Mouse (Mus musculus) layer of hippocampus, postnatal 25 days (tissue): ENCODE results near the gene 2210011C24Rik. TPM values are rescaled to one million over a fixed set of nuclear protein-coding genes. Genes with fewer than 3 reads are reported as not detected.
"Not testable (repeated sequence)": the region's sequence is repeated elsewhere in the genome, so short reads cannot be mapped to it uniquely, and the experiment has no call there.

Source experiments
- DNase-seq, 2 experiments: peaks; one replicate each; pipeline ENCODE4 v3.0.0; 2022; ENCODE audit warnings: mixed read lengths in 2 of 2, low spot score in 1 of 2; ENCODE audit errors: extremely low spot score in 1 of 2
- total RNA-seq, 2 experiments: library from RNA; stranded (reverse); gene quantifications; 2 replicates each; pipeline ENCODE4 v1.2.3; 2021

The 2210011C24Rik gene
- total RNA-seq, 2 experiments from 2014 or later = 1.9 to 2.3 TPM

- no peak for DNase-seq
These were observed 9.6 kb upstream of the 2210011C24Rik start for GRCm38 (mm10) chr8:84021569-84021968.

DNA sequence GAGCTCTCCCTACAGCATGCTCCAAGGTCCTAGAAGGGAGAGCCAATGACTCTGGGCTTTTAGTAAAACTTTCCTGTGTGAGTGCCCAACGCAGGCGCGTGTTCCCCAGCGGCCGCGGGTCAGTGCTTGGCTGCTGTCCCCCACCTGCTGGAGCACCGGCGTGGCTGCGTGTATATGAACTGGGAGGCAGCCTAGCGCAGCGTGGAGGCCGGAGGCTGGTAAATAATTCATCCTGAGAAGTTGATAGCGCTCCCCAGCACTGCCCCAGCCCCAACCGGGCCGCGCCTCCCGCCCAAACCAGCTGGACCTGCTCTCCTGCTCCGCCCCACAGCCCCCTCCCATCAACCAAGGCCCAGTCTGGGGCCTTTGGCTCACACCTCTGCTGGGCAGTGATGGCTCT lies 9.1 kb upstream of the 2210011C24Rik start, which contains the start of gene Palm3:
TSS of gene Palm3 (plus strand) at position 376 of the 400 bp plus-strand sequence.
- DNase-seq = no peak

DNA sequence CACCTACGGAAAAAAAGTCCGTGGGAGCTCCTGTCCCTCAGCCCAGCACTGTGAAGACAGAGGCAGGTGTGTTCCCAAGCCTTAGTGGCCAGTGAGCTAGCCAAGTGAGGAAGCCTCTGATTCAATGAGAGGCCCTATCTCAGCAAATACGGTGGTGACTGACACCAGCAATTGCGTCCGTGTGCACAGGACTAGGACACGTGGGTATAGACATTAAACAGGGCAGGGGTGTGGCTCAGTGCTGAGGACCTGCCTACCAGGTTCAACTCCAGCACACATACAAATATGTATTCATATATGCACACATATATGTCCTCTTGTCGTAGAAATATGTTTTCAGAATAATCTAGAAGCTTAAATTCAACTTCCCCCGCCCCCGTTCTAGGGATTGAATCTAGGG lies 7.8 kb upstream of the 2210011C24Rik start:
- DNase-seq = no peak

DNA sequence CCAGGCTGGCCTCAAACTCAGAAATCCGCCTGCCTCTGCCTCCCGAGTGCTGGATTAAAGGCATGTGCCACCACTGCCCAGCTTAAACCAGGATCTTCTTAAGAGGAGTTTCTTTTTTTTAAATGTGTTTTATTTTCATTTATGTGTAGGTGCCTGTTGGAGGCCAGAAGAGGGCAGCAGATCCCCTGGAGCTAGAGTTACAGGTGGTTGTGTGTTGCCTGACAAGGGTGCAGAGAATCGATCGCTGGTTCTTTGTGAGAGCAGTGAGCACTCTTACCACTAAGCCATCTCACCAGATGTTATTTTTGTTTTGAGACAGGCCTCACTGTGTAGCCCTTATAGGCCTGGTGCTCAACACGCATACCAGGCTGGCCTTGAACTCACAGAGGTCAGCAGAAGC lies 3.9 kb upstream of the 2210011C24Rik start:
- no peak for DNase-seq

DNA sequence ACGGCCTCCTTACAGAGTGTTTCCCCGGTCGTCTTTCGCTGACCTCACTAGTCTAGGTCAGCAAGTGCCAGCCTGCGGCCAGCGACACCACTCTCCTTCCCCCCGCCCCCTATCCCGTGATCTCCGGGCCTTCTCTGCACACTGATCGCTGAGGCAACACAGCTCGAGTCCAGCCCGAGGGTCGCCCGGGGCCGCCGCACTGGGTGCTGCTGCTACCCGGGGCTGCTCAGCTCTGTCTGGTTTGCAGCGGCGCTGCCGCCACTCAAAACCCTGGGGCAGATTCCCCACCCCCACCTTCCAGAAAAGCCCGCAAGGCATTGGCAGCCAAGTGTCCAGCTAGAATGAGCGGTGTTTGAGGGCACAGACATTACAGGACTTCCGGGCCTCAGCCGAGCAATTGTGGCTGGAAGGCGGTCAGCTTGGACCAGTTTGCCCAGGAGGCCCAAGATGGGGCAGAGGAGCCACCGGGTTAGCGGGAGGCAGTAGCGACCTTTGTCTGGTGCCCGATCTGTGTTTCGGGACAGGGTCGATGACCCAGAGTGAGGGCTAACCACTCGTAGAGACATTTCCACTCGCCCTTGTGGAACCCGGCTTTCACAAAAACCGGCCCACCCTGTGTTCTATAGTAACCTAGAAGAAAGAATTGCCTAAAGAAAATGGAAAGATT lies 661 bp upstream of the 2210011C24Rik start:
- DNase-seq = no peak

DNA sequence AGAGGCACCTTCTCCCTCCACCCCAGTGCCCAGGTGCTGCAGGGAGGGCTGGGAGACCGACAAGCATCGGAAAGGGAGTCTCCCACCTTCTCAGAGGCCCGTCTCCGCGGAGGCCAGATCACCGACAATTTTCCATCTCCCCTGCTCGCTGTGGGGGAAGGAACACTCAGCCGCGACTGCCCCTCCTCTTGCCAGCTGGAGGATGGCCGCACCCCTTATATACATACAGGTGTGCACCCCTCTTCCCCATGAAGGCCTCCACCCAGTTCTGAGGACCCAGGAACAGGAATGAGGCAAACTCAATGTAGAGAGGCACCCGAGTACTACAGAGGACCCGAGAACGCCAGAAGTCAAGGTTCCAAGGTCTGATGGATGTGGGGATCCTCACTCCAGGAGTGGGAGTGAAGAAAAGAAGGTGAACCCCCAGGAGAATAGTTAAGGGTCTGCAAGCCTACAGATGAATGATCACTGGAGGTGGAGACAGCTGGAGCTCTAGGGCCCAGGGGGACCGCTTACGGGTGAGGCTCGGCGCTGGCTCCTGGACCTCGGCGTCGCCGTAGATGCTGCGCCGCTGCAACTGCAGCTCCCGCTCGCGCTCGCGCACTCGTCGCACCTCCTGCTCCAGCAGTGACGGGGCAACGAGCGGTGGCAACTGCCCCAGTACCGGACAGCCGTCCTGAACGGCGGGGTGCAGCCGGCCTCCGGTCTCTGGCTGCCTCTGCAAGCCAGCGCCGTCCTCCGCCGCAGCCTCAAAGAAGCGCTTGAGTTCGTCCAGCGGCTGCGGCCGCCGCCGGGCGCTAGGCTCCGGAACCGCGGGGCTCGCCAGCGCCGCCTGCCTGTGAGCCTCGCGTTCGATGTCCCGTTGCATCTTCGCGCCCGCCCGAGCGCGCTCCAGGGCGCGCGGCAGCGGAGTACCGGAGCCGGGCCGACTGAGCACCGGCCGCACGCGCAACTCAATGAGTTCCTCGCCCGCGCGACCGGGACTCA lies 1.1 kb downstream of the 2210011C24Rik start:
- peak; percentile 55 to 70 for DNase-seq

GRCm38 (mm10) chr8:84009876-84010275 lies 2.1 kb downstream of the 2210011C24Rik start:
- DNase-seq = peak; percentile 77 to 86

- no peak for DNase-seq
These were observed 3.6 kb downstream of the 2210011C24Rik start for GRCm38 (mm10) chr8:84008362-84008761.

- not testable (repeated sequence) for DNase-seq
These were observed 6.5 kb downstream of the 2210011C24Rik start for GRCm38 (mm10) chr8:84005502-84005901.

DNA sequence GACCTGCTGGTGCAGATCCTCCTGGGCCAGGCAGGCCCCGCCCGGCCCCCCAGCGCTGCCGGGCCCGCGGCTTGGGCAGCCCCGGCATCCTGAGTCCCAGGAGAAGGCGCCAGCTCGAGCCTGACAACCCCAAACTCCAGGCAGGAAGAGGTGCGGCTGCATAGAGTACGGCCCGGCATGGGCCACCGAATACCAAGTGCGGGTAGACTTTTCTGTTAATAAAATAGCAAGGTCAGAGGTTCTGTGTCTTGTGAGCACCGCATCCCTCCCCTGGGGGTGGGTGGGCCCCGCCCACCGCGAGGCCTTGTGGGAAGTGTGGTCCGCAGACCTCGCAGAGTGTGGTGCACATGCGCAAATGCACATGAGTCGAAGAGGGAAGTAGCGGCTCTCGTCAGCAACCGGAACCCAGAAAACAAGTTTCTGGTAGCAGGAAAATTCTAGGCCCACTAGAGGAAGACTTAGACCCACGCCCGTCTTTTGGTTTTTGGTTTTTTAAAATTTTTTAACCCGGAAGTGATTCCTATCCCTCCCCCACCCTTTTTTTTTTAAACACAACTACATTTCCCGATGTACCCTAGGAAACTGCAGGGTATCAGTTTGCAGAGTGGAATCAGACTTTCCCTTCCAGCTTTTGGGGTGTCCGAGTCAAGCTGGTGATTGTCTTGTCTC lies 7.3 kb downstream of the 2210011C24Rik start:
- peak; percentile 83 to 90 for DNase-seq

DNA sequence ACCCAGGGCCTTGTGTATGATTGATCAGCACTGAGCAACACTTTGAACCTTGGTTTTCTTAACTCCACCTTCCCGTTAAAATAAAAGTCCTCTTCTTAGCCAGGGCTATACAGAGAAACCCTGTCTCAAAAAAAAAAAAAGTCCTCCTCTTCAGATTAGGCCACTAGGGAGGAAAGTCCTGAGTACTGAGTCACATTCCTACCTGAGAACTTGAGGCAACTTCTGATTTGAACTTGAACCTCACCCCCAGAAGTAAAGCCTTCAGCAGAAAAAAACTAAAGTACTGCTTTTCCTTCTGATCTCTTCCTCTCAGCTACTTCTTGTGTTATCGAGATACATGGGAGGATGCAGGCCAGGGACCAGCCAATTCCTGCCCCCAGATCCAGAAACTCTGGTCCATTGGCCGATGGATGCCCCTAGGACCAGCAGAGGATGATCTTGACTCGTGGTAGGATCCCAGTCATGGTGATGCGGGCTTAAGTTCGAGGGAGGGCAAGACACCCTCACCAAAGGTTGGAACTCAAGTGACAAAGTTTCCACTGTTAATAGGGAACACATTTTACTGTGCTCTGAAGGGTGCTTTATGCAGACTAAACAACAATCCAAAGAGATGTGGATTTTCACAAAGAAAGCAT lies 8.2 kb downstream of the 2210011C24Rik start:
- no peak for DNase-seq

GRCm38 (mm10) chr8:84002957-84003611 lies 8.9 kb downstream of the 2210011C24Rik start:
- no peak for DNase-seq

DNA sequence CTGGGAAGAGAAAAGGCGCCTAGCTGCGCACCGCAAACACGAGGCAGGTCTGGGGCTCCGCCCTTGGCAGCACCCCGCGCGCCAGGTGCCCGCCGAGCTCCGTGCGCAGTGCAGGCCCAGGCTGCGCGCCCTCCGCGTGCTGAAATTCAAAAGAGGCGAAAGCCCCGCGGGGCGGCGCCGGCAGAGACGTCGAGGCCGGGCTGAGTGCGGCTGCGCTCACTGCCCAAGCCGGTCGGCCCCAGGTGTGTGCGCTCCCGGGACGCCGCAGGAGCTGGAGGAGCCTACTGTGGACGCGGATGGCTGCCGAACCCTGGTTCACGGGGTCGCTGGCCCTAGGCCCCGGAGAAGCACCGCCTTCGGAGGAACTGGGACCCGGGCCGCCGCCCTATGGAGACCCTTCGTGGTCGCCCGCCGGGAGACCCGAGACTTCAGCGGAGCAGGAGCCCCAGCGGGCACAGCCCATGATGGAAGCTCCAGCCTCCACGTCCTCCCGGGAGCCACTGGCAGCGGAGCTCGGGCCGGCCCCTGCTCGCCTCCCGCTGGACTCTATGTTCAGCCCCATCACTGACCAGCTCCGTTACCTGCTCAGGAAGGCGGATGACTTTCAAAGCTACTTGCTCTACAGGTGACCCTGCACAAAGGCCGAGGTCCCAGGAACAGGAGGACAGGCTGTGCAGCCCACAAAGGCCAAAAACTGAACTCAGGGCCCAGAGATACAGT lies 10.5 kb downstream of the 2210011C24Rik start, which contains the start of gene 1700067K01Rik:
TSS of gene 1700067K01Rik (plus strand) at position 222 of the 720 bp plus-strand sequence.
- no peak for DNase-seq

GRCm38 (mm10) chr8:83999825-84000224 lies 12.1 kb downstream of the 2210011C24Rik start:
- DNase-seq = no peak

DNA sequence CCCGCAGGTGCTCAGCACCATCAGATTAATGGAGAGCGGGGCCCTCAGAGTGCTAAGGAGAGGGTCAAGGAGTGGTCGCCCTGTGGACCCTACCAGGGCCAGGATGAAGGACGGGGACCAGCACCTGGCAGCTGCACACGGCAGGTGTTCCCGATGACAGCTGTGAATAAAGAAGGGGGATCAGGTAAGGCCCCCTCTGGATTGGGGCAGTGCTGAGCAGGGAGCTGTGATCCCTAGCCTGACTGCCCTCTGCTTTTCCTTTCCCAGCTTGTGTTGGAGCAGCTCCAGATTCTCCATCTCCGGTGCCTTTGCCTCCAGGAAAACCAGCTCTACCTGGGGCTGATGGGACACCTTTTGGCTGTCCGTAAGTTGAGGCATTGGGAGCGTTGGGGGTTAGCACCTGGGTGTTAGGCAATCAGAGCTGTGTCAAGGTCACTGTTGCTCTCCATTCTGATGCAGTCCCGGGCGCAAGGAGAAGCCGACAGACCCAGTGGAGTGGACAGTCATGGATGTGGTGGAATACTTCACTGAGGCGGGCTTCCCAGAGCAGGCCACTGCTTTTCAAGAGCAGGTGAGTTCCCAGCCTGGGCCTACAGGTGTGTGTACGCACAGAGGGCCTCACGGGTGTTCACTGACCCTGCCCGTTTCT lies 12.8 kb downstream of the 2210011C24Rik start:
- DNase-seq = no peak

GRCm38 (mm10) chr8:83998231-83999056 lies 13.5 kb downstream of the 2210011C24Rik start:
- DNase-seq = peak in 1 of 2 experiments; percentile 55

DNA sequence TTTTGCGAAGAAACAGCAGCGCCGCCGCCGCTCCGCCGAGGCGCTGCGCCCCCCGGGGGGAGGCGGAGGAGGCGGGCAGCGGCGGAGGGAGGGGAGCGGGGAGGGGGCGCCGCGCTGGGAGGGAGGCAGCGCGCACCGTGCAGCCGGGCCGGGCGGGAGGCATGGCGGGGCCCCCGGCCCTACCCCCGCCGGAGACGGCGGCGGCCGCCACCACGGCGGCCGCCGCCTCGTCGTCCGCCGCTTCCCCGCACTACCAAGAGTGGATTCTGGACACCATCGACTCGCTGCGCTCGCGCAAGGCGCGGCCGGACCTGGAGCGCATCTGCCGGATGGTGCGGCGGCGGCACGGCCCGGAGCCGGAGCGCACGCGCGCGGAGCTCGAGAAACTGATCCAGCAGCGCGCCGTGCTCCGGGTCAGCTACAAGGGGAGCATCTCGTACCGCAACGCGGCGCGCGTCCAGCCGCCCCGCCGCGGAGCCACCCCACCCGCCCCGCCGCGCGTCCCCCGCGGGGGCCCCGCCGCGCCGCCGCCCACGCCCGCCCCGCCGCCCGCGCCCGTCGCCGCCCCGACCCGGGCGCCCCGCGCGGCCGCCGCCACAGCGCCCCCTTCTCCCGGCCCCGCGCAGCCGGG lies 14.3 kb downstream of the 2210011C24Rik start, which contains the start of gene Samd1:
TSS of gene Samd1 (plus strand) at position 162 of the 631 bp plus-strand sequence.
- DNase-seq = peak in 1 of 2 experiments; percentile 51
